Mouse (Mus musculus): Measurements from ENCODE around the gene Mms22l. TPM values are rescaled to one million over a fixed set of nuclear protein-coding genes. Genes with fewer than 3 reads are reported as not detected.

Mms22l gene
- polyA plus RNA-seq, 1 experiment from 2014 or later: 7.4 TPM

DNA sequence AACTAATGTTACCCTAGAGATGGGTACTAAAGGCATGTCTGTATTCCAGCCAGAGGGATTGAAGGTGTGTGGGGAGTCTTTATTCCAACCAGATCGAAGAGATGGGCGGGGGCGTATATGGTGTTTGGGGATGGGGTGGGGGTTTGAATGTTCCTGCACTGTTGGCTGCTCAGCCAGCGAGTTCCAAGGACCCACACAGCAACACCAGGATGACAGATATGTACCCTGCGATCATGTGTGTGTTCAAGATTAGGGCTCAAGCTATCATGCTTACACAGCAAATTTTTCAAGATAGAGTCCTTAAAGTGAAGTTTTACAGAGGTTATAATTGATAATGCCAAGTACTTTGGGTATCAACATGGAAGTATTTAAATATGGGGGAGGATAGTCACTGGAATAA lies 81.3 kb downstream of the Mms22l start:
- no peak for ATAC-seq (ENCODE audit: low FRiP score)
- WGBS: 98% methylated on average over 5 of the region's 5 CpGs

GRCm38 (mm10) chr4:24582295-24582694 lies 86.0 kb downstream of the Mms22l start:
- no peak overlapping the region for H3K4me2 ChIP-seq
- no peaks in the 10 kb centered on the region for H3K27me3 ChIP-seq
- ATAC-seq (ENCODE audit: low FRiP score): no peak
- no peak overlapping the region for H3K9ac ChIP-seq
- H3K9me3 ChIP-seq: no peaks in the 10 kb centered on the region
- 86% methylated on average over 1 of the region's 1 CpGs for WGBS
- H3K4me1 ChIP-seq (replicated peaks): no peaks in the 10 kb centered on the region
- no peak overlapping the region for H3K4me3 ChIP-seq
- H3K36me3 ChIP-seq: no peaks in the 10 kb centered on the region
- no peak overlapping the region for H3K27ac ChIP-seq

More for the DNA sequence above, 81.3 kb downstream of the Mms22l start:
- no peak overlapping the region for H3K4me2 ChIP-seq
- H3K4me3 ChIP-seq: no peak overlapping the region
- no peak overlapping the region for H3K27ac ChIP-seq
- H3K36me3 ChIP-seq: no peaks in the 10 kb centered on the region
- H3K27me3 ChIP-seq: no peaks in the 10 kb centered on the region
- no peaks in the 10 kb centered on the region for H3K9me3 ChIP-seq
- no peaks in the 10 kb centered on the region for H3K4me1 ChIP-seq (replicated peaks)
- H3K9ac ChIP-seq: no peak overlapping the region

- Histone ChIP-seq H3K27ac (no peak overlapping the region), H3K4me3 (no peak overlapping the region), H3K36me3 (no peaks in the 10 kb centered on the region), H3K4me1 (replicated peaks) (no peaks in the 10 kb centered on the region), H3K9me3 (no peaks in the 10 kb centered on the region), H3K9ac (no peak overlapping the region), H3K4me2 (no peak overlapping the region), H3K27me3 (no peaks in the 10 kb centered on the region)
- no peak for ATAC-seq (ENCODE audit: low FRiP score)
- 67% methylated on average over 3 of the region's 3 CpGs for WGBS
These were observed 87.7 kb downstream of the Mms22l start for GRCm38 (mm10) chr4:24583997-24584396.

DNA sequence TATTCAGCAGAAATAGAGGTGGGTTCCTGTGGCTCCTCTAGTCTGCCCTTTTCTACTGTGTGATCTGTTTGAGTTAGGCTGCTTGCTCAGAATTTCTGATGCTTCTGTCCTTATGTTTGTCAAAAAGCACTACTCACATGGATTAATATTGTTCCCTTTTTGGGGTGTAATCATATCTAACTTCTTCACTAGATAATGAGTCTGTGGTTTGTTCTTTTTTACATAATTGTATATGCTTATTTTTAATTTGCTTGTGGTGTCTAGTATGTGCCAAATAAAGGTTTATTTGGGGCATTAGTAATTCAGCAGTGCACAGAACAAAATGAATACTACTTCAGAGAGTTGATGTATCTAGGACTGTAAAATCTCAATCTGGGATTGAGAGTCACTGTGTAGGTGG lies 98.6 kb downstream of the Mms22l start:
- Histone ChIP-seq H3K9me3 (no peaks in the 10 kb centered on the region), H3K27ac (no peak overlapping the region), H3K4me1 (replicated peaks) (no peaks in the 10 kb centered on the region), H3K27me3 (no peaks in the 10 kb centered on the region), H3K4me2 (no peak overlapping the region), H3K9ac (no peak overlapping the region), H3K36me3 (0 out of 2 replicates have a peak, but pooled peaks cover 3% of the 10 kb centered on the region), H3K4me3 (no peak overlapping the region)
- ATAC-seq (ENCODE audit: low FRiP score): no peak

DNA sequence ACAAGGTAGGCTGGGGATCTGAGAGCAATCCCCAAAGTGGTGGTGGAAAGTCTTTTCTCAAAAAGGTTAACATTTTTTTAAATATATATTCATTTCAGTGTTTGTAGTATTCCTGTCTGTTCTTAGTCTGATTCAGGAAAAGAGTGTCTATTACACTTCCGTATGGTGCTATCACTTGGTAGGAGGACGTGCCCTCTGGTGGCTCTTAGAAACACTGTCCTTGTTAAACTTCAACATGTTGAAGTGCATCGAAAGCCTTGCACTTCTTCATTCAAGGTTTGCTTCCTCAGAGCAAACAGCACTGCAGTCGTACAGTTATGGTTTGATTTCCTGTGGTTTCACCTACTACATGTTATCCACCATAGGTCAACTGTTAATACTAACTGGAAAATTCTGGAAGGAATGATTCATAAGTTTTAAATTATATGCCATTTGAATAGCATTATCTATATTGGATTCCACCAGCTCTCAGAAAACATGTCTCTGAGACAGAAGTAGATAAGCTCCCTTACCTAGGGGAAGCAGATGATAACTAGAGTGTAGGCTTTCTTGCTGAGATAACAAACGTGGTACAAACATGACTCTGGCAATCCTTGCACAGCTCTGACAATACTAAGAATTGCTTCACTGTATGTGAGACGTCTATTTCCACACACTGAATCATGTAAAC lies 100.8 kb downstream of the Mms22l start:
- H3K27ac ChIP-seq: no peak overlapping the region
- no peak for ATAC-seq (ENCODE audit: low FRiP score)
- peaks cover 3% of the 10 kb centered on the region; the same call in 1 of the 2 replicates for H3K36me3 ChIP-seq
- no peaks in the 10 kb centered on the region for H3K4me1 ChIP-seq (replicated peaks)
- WGBS: 93% methylated on average over 6 of the region's 6 CpGs
- H3K4me3 ChIP-seq: no peak overlapping the region
- H3K9me3 ChIP-seq: no peaks in the 10 kb centered on the region
- H3K4me2 ChIP-seq: no peak overlapping the region
- no peak overlapping the region for H3K9ac ChIP-seq
- no peaks in the 10 kb centered on the region for H3K27me3 ChIP-seq

GRCm38 (mm10) chr4:24598637-24599036 lies 102.4 kb downstream of the Mms22l start:
- WGBS: 79% methylated on average over 1 of the region's 1 CpGs
- Histone ChIP-seq H3K36me3 (peaks cover 5% of the 10 kb centered on the region; the same call in 1 of the 2 replicates), H3K27ac (no peak overlapping the region), H3K4me2 (no peak overlapping the region), H3K4me1 (replicated peaks) (no peaks in the 10 kb centered on the region), H3K4me3 (no peak overlapping the region), H3K9ac (no peak overlapping the region), H3K9me3 (no peaks in the 10 kb centered on the region), H3K27me3 (no peaks in the 10 kb centered on the region)
- ATAC-seq (ENCODE audit: low FRiP score): no peak

DNA sequence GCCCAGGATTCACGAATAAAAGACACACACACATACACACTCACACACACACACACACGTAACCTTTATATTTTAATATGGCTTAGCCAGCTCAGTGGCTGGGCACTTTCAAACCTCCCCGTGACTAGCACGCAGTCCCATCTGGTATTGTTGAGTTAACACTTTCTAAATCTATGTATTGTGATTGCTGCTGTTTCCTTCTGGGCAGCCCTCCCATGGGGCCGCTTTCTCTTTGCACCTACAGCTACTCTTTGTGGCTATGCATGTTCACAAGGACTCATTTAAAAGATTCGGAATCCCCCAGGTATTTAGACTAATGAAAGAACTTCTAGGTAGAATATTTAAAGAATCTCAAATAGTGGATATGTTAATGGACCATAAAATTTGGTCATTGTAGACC lies 105.5 kb downstream of the Mms22l start:
- Histone ChIP-seq H3K4me3 (no peak overlapping the region), H3K27me3 (no peaks in the 10 kb centered on the region), H3K36me3 (peaks cover 5% of the 10 kb centered on the region; the same call in 1 of the 2 replicates), H3K9me3 (no peaks in the 10 kb centered on the region), H3K4me1 (replicated peaks) (no peaks in the 10 kb centered on the region), H3K9ac (no peak overlapping the region), H3K27ac (no peak overlapping the region), H3K4me2 (no peak overlapping the region)
- WGBS: 92% methylated on average over 6 of the region's 6 CpGs
- no peak for ATAC-seq (ENCODE audit: low FRiP score)

DNA sequence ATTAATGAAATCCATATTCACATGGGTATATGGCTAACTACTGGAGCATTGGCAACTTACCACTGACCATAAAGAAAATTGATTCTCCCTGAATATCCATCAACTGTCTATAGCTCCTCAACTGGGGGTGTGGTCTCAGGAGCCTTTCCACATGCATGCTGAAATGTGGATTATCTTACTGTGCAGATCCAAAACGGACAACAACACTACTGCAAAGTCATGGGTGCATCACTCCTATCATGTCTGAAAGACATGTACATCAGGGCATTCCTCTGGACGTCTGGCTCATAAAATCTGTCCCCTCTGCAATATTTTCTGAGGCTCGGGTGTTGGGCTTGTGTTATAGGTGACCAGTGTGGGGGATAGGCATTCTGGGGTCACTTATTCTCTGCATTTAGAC lies 112.8 kb downstream of the Mms22l start:
- no peaks in the 10 kb centered on the region for H3K9me3 ChIP-seq
- no peaks in the 10 kb centered on the region for H3K4me1 ChIP-seq (replicated peaks)
- H3K27me3 ChIP-seq: no peaks in the 10 kb centered on the region
- no peak overlapping the region for H3K9ac ChIP-seq
- H3K36me3 ChIP-seq: no peaks in the 10 kb centered on the region; the same call in 1 of the 2 replicates
- no peak overlapping the region for H3K4me2 ChIP-seq
- ATAC-seq (ENCODE audit: low FRiP score): no peak
- 91% methylated on average over 3 of the region's 3 CpGs for WGBS
- H3K27ac ChIP-seq: no peak overlapping the region
- no peak overlapping the region for H3K4me3 ChIP-seq

DNA sequence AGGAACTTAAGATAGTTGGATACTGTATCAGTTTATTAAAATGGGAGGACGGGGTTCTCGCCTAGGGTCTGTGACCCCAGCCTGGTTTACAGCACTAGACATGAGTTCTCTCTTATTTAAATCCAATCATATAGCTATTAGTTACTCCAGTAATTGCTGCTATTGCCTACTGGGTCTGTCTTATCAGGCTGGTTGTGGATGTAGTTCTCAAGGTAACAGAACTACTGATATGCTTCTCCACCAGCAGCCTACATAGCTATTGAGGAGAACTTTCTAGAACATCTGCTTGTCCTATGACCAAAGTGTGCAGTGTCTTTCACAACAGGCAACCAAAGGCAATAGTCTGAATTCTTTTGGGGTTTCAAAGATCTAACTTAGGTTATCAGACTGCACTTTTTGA lies 113.3 kb downstream of the Mms22l start:
- H3K4me2 ChIP-seq: no peak overlapping the region
- H3K27me3 ChIP-seq: no peaks in the 10 kb centered on the region
- H3K27ac ChIP-seq: no peak overlapping the region
- no peaks in the 10 kb centered on the region for H3K9me3 ChIP-seq
- H3K9ac ChIP-seq: no peak overlapping the region
- no peaks in the 10 kb centered on the region for H3K4me1 ChIP-seq (replicated peaks)
- H3K4me3 ChIP-seq: no peak overlapping the region
- no peak for ATAC-seq (ENCODE audit: low FRiP score)
- no peaks in the 10 kb centered on the region; the same call in 1 of the 2 replicates for H3K36me3 ChIP-seq
- 98% methylated on average over 2 of the region's 2 CpGs for whole genome bisulfite sequencing

DNA sequence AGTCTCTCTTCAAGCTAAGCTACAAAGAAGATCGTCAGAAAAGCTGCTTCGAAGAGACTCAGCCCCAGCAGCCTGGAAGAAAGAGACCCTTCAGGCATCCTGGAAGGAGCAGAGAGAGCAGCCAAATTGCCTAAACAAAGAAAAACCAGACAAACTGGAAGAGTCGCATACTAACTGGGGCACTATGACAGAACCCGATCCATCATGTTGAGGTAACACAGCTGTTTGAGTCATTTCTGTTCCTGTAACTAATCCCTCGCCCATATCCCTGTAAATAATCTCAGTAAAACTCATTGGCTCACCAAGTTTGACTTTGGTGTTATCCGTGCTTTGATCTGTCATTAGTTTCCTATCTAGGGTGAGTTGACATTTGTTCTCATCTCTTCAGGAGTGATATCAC lies 123.8 kb downstream of the Mms22l start:
- no peaks in the 10 kb centered on the region; the same call in 1 of the 2 replicates for H3K4me1 ChIP-seq (replicated peaks)
- no peaks in the 10 kb centered on the region for H3K27me3 ChIP-seq
- no peaks in the 10 kb centered on the region for H3K36me3 ChIP-seq
- H3K9me3 ChIP-seq: no peaks in the 10 kb centered on the region
- H3K4me2 ChIP-seq: no peak overlapping the region
- H3K9ac ChIP-seq: no peak overlapping the region
- no peak overlapping the region for H3K4me3 ChIP-seq
- WGBS: 86% methylated on average over 6 of the region's 6 CpGs
- no peak for ATAC-seq (ENCODE audit: low FRiP score)
- H3K27ac ChIP-seq: no peak overlapping the region

GRCm38 (mm10) chr4:24620440-24620839 lies 124.2 kb downstream of the Mms22l start:
- WGBS: 94% methylated on average over 5 of the region's 5 CpGs

GRCm38 (mm10) chr4:24621422-24622187 lies 125.4 kb downstream of the Mms22l start:
- no peak for ATAC-seq (ENCODE audit: low FRiP score)
- Histone ChIP-seq H3K4me1 (replicated peaks) (no peaks in the 10 kb centered on the region; the same call in 1 of the 2 replicates), H3K9me3 (no peaks in the 10 kb centered on the region), H3K9ac (no peak overlapping the region), H3K4me3 (no peak overlapping the region), H3K36me3 (no peaks in the 10 kb centered on the region), H3K27me3 (no peaks in the 10 kb centered on the region), H3K4me2 (no peak overlapping the region), H3K27ac (no peak overlapping the region)
- WGBS: 78% methylated on average over 9 of the region's 9 CpGs

More at GRCm38 (mm10) chr4:24620440-24620839, 124.2 kb downstream of the Mms22l start:
- ATAC-seq (ENCODE audit: low FRiP score): no peak
- Histone ChIP-seq H3K4me3 (no peak overlapping the region), H3K36me3 (no peaks in the 10 kb centered on the region), H3K9me3 (no peaks in the 10 kb centered on the region), H3K9ac (no peak overlapping the region), H3K4me1 (replicated peaks) (no peaks in the 10 kb centered on the region; the same call in 1 of the 2 replicates), H3K27me3 (no peaks in the 10 kb centered on the region), H3K27ac (no peak overlapping the region), H3K4me2 (no peak overlapping the region)
